Mouse (Mus musculus): ENCODE data around the gene Rab40c.

GRCm38 (mm10) chr17:25951225-25951802 is 31.8 kb upstream of the Rab40c start:
- TF ChIP-seq TCF3 (IDR thresholded peaks at IDR 0.05; ENCODE audit: insufficient read length, low read depth) (no peak), POLR2AphosphoS2 (IDR thresholded peaks at IDR 0.05; ENCODE audit: insufficient read length, low read depth) (no peak), POLR2A (IDR thresholded peaks at IDR 0.05; ENCODE audit: insufficient read length, low read depth) (no peak), REST (IDR thresholded peaks at IDR 0.05; ENCODE audit: insufficient read depth, insufficient read length) (no peak), E2F4 (IDR thresholded peaks at IDR 0.05; ENCODE audit: insufficient read depth) (no peak), CEBPB (IDR thresholded peaks at IDR 0.05; ENCODE audit: insufficient read depth, poor library complexity, severe bottlenecking) (no peak), MYOG (IDR thresholded peaks at IDR 0.05; ENCODE audit: control insufficient read depth in 1 of 3, insufficient read depth in 1 of 3, insufficient read length in 2 of 3, low read depth in 2 of 3) (no peak)
